Mouse (Mus musculus) hindlimb bud, embryonic 11.5 days (tissue): ENCODE data around the gene AI661453.

ENCODE experiments used
- DNase-seq: peaks from one replicate; pipeline ENCODE4 v3.0.0-alpha.2; 2012; ENCODE audit warnings: low read depth, low spot score; ENCODE audit errors: extremely low spot score

The AI661453 gene

DNA sequence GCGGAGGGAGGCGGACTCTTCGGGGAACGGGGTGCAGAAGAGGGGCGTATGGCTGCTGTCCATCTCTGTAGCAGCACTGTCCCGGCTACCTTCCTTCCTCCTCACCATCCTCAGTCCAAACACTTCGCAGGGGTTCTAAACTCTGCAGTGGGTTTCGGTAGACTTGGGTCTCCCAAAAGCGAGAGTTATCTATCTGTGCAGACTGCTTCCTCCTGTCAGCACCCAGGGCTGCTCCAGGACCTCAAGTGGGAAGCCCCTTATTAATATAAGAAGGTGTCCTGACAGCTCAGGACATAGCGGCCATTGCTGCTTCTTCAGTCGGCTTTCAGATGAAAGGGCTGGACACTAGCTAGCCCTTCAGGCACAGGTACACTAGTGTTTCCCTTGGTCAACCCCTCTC, 28.6 kb downstream of the AI661453 start:
- no peak for DNase-seq

DNA sequence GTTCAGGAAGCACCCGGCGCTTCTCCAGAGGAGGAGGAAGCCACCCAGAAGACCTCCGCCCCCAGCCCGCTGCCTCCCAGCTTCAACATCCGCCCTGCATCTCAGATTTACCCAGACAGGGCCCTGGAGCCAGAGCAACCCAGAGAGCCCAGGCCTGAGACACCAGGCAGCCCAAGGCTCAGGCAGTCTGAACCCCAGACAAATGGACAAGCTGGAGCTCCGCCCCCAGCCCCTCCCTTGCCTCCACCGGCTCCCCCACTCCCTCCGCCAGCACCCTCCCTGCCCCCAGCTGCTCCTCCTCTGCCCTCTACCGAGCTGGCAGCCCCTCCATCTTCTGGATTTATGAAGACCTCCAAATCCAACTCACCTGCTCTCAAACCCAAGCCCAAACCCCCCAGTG, 29.9 kb downstream of the AI661453 start:
- no peak for DNase-seq

DNA sequence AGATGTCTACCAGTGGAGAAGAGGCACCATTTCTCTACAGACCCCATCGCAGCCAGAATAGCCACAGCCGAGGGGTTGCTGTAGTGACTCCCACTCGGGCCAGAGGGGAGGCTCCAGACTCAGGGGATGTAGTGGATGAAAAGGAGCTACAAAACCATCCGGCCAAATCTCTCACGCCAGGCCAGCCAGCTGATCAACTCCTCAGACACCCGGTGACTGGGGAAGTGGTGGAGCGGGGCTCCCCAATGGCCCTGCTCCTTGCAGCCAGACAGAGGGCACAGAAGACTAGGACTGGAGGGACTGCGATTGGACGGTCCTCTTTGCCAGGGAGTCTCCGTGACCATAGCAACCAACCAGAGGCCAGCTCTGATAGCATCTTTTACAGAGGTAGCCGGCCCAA, 31.2 kb downstream of the AI661453 start:
- no peak for DNase-seq

DNA sequence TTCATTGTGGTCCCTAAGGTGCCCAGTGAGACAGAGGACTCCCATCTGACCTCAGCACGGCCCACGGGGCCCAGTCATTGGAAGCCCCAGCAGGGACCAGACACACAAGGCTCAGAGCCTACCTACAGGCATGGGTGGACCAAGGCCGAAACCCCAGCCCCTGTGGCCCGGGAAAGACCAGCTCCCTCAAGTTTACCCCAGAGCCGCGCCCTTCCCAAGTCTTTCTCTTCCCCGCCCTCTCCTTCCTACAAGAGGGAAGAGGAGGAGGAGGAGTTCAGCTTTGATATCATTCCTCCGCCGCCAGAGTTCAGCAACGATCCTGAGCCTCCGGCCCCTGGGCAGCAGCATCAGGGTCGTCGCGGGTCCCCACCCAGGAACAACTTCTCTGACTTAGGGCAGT, 31.6 kb downstream of the AI661453 start:
- no peak for DNase-seq

DNA sequence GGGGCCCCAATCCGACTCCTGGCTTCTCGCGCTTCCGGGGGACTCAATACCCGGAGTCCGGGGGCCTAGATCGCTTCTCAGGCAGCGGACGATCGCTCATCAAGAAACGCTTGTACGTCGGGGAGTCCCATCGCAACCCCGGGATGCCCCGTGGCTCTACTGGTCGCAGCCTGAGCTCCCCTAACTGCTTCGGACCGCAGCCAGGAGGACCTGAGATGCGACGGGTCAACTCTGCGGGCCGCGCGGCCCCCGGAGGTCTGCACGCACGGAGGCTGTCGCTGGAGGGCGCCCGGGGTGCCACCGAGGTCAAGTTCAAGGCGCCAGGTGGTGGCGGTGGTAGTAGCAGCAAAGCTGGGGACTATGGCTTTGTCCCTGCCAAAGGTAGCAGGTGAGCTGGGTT, 32.1 kb downstream of the AI661453 start:
- no peak for DNase-seq

DNA sequence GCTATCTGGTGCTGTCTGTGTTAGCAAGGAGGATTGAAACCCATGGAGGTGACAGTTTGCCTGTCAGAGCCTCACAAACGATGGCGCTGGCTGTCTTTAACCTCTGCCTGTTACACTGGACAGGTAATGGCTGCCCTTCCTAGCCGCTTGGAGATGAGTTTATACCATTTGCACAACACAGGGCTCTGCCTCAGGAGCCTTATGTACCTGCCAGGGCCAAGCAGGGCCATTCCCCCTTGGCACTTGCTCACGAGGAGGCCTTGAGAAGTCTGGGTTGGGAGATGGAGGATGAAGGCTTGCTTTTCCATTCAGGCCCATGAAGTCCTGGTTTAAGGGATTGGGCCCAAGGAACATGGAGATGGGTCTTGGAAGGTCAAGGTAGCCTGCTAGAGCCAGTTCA, 33.2 kb downstream of the AI661453 start:
- no peak for DNase-seq

DNA sequence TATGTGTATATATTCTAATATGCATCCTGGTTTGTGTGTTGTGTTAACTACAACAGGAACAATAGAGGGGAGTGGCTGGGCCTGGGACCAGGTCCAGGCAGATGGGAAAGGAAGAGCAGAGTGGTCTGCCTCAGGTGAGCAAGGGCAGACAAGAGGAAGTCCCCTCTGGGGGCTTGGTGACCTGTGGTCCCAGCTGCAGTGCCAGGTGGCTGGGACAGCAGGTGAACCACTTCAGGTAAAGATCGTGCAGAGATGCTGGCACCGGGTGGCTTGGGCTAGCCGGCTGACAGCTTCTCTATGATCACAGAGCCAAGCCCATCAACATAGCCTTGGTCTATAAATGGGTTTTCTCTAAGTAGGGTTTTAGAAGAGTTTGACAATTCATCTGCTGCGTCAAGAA, 33.7 kb downstream of the AI661453 start:
- DNase-seq = no peak

DNA sequence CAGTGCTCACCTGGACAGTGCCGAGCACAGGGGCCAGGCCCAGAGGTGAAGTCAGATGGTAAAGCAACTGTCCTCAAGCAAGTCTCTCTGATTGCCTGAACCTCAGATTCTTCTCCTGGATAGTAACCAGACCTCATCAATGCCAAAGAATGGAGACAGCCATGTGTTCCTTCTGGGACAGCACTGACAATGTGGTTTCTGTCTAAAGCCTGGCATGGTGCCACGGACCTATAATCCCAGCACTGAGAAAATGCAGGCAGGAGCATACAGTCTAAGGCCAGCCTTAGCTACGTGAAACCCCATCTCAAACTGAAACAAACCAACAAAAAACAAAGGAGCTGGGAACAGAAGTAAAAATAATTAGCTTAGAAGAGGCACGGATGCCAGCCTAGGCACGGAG, 34.3 kb downstream of the AI661453 start:
- DNase-seq = no peak

DNA sequence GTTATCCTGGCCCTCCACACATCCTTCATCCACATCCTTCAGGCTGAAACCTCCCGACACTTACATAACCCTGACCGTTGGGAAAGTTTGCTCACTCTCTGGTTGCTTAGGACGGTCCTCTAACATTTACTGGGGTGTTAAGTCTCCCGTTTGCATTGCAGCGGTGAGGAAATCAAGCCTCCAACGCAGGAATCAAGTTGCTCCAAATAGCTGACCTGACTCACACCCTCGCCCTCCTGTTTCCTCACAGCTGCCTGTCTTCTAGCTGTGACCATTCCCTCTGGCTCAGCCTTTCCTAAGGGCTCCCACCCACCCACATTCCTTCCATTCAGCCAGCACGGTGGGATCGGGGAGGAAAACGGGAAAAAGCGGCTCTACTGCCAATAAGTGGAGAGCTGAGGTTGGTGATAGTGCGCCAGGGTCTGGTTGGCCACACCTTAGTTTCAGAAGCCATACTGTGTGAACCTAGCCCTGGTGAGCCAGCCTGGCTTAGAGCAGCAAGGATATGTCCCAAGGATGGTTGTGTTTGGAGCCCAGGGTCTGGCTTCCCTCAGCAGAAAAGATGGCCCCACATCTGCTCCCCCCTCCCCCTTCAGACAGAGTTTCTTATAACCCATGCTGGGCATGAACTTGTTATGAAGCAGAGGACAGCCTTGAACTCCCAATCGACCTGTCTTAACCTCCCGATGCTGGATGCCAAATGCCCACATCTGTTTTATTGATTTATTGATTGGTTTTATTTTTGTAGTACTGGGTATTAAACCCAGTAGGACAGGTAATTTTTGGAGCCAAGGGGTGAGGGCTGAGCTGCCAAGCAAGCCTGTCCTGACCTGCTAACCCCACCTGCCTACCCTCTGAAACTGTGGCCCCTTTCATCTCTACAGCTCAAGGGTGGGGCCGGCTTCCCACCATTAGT, 36.3 kb downstream of the AI661453 start:
- DNase-seq = no peak

DNA sequence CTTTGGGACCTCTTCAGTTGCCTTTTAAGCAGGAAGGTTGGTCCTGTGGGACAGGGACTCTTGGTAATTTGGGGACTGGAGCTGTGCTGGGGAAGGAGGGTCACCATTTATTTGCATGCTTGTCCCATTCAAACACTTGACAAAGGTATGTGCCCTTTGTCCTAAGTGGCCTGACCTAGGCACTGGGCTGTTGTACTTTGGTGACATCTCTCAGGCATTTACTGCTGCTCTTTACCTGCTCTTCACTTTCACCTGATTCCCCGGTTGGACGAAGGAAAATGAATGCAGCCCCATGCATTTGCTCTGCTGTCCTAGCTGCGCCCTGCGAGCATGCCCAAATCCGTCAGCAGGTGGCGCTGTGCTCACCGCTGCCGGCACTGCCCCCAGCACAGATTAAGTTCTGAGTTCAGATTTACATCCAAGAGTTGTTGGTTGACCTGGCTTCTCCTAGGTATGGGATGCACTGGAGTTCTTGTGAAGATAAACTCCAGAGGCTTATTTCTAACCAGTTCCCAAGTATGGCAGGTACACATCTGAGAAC, 37.1 kb downstream of the AI661453 start:
- DNase-seq = no peak

DNA sequence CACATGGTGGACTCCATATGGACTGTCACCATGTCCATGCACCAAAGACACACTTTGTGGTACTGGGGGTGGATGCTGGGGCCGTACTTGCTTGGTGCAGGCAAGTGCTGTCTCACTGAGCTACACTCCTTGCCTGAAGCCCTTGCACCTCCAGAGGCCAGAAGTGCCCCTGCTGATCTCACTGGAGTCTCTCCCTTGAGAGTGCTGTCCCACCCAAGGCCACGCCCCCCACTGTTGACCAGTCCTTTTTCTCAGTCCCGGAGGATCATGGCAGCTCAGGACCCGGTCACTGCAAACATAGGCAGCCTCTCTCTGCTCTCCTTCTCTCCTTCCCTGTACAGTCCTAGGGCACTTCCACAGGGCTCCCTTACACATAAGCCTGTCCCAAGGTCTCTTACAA, 37.8 kb downstream of the AI661453 start:
- no peak for DNase-seq

DNA sequence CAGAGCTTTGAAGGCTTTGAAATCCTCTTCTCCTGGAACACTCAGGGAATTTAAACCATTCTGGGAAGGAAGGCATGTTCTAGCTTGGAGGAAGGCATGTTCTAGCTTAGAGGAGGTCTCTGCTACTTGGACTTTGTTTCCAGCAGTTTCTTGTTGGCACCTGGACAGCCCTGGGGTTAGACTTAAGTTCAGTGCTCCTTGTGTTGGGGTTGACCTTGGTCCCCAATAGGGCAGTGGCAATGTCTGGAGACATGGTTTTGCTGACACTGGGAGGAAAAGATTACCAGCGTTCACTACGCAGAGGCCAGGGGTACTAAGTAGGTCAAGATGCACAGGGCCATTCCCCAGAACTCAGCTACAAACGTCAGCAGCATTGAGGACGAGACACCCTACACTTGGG, 38.8 kb downstream of the AI661453 start:
- DNase-seq = no peak

DNA sequence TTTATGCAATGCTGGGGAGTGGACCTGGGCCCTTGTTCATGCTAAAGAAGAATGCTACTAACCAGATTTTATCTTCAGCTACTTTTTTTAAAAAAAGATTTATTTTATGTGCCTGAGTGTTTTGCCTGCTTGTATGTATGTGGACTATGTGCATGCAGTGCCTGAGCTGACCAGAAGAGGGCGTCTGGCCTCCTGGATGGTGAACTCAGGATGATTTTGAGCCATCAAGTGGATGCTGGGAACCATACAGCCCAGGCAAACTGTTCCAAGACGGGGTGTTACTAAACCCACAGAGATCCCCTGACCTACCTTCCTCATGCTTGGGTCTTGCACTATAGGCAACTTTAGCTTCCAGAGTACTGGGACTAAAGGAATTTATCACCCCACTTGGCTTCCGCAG, 39.3 kb downstream of the AI661453 start:
- no peak for DNase-seq

DNA sequence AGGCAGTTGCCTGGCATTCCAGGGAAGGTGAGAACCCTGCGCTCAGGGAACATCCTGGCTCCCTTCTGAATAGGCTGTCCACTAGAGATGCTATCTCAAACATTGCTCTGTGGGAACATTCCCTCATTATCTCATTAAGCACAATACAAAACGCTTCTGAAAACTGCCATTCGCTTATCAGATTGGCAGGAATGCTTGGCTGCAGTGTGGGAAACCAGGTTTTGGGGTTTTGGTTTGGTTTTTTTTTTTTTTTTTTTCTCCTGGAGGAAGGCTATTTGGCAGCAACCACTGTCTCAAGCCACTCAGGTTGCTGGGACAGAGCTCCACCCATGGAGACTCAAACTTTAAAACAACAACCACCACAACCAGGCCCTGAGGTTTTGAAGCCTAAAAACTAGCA, 43.5 kb downstream of the AI661453 start:
- no peak for DNase-seq

DNA sequence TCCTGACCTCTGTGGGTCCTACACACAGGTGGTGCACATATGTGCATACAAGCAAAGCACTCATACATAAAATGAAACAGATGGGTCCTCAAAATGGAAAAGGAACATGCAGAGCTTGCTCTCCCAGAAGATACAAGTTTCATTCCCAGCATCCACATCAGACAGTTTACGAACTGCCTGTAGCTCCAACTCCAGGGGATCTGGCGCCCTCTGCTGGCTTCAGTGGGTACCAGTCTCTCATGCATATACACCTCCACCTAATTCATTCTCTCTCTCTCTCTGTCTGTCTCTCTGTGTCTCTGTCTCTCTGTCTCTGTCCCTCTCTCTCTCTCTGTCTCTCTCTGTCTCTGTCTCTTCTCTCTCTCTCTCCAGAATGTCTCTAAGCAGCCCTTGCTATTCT, 46.0 kb downstream of the AI661453 start:
- no peak for DNase-seq

DNA sequence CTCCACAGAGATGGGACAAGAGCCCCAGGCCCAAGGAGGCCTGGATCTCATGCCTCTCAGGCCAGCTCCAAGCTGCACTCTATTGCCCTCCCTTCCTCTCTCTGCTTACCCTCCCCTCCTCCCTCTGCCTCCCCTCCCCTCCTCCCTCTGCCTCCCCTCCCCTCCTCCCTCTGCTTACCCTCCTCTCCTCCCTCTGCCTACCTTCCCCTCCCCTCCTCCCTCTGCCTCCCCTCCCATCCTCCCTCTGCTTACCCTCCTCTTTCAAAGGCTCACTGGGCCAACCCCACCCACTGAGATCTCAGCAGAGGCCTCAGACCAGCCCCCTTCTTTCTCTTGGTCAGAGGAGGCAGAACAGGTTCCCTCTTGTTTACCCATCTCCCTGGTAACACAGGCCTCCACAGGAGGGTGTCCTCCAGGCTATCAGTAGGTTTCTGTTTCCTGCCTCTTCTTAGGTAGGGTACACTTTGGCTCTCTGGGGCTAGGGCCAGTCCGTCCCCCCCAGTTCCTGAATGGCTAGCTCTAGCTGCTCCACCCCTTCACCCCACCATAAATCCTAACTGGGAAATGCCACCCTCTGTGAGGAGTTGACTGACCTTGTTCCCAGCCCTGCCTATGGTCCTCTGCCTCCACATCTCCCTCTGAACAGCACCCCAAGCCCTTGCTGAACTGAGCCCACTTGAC, 48.0 kb downstream of the AI661453 start:
- DNase-seq = no peak

DNA sequence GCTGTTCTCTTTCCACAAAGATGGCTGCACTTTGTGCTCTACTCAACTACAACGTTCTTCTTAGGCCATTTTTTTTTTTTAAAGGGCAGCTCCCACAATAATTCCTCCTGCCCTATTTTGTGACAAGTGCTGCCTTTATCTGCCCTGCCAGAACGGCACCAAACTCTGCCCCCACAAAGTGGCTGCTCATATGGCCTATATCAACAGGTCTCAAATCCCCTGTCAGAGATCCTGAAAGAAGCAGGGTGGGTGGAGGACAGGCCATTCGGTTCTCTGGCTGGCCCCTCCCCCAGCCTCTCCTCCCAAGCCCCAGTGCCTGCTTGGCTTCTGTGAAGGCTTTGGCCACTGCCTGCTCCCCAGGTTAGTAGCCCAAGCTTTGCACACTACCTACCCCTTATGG, 48.6 kb downstream of the AI661453 start:
- no peak for DNase-seq

DNA sequence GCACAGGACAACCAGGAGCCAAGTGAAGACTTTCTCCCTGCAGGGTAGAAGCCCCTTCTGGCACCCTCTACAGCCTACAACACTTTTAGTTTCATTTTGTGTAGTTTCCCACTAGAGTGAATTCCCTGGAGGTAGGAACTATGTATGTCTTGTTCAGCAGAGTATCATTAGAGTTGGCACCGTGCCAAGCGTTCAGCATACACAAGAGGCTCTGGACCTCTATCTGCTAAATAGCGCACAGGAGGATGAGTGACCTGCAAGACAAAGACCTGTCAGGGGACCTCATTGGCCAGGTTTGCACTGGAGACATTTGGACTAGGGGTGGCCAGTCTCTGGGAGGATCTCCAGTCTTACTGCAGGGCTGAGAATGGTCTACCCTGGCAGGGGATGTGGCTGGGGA, 49.4 kb downstream of the AI661453 start:
- DNase-seq = no peak

DNA sequence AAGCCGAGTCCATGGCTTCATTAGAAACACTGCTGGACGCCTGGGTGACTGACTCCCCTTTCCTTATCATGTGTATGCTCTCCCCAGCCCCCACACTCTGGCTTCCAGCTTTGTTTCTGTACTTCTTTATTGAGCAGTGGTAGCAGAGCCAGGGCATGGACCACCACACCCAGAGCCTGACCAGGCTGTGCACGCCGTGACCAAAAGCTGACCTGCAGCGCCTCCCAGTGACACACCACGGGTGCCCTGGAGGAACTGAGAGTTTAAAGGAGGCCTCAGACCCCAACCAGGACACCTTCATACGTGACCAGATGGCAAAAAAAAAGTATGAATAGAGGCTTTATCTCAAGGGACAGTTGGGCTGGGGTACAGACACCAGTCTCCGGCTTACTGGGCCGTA, 54.4 kb downstream of the AI661453 start:
- no peak for DNase-seq

DNA sequence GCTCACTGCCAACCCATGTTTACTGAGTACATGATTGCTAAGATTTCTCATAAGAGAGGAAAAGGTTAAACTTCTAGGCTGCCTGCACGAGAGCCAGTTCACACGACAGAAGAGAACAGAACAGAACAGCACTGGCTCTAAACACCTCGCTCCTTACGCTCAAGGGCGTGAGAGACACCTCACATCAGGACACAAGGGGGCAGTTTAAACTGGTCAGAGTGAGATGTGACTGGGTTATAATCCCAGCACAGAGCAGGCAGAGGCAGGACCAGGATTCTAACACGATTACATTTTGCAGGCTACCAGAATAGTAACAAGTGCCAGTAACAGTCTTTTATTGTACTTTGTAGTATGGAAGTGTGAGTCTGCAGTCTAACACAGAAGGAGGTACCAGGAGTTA, 56.3 kb downstream of the AI661453 start:
- DNase-seq = no peak

DNA sequence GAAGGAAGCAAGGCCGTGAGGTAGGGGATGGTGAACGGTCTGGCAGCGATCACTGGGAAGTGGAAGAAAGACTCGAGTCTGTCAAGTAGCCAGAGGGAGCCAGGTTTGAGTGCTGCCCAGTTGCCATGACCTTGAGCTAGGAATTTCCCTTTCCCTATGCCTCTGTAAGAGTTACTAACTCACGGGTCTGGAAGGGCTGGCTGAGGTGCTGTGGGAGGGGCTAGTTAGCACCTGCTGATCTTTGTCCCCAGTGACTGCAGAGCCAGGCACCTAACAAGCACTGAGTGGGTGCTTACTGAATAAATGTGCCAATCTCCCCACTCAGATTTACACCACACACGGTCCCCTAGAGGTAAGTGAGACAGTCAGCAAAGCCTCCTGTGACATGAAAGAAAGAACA, 57.2 kb downstream of the AI661453 start:
- DNase-seq = no peak

DNA sequence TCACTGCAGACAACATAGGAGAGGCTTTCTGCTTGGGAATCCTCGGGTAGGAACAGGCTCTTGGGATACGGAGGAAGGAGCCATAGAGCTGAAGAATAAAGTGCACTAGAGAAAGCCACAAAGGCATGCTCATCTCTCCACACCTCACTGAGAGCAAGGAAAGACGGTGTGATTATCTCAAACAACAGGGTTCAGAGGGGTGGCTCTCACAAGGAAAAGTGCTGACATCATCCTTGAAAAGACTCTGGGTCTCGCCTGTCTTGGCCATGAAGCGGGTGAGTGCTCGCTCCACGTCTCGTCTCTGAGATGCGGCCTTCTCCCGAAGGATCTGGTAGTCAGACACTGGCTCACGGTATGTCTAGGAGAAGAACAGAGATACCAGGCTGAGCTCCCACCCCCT, 57.7 kb downstream of the AI661453 start:
- DNase-seq = no peak
